Mouse (Mus musculus): Measurements from ENCODE around the gene Furin.

- TF ChIP-seq CTCF (IDR thresholded peaks at IDR 0.05; ENCODE audit: low read depth, low read length) (no peak), POLR2A (IDR thresholded peaks at IDR 0.05; ENCODE audit: borderline replicate concordance, low read depth, low read length) (no peak)
Observed at GRCm38 (mm10) chr7:80369967-80370431, 35.2 kb downstream of the Furin start.

All from bone marrow macrophage, adult 2 months (primary cell).